Mouse (Mus musculus): ENCODE results near the gene Olfr1233. TPM values are rescaled to one million over a fixed set of nuclear protein-coding genes. Genes with fewer than 3 reads are reported as not detected.

The Olfr1233 gene
- not detected for total RNA-seq (2021)
- long read RNA-seq, experiment 1: 0 reads
- long read RNA-seq, experiment 2: 0 reads

DNA sequence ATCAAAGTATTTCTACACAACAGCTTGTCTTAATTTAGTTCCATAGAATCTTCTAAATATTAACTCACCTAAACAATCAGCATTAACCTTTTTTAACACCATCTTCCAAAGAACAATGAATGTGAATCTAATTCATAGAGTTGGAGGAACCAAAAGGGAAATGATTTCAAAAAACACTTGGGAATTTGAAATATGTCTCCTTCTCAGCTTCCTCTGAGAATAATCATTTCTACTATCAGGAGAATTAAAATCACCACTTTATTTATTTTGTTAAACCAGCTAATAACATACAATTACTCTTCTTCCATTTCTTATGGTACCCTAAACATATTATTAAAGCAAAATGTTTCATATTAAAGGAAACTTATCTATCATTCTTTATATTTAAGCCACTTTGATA is at the start of gene Olfr1233:
Olfr1233 (minus strand) TSS at position 101 of the 400 bp plus-strand sequence.
- no peak for DNase-seq

GRCm38 (mm10) chr2:89364765-89365164 is 22.6 kb upstream of the Olfr1233 start, which contains the start of gene Olfr1234:
TSS of gene Olfr1234 (minus strand) at chr2:89364865.
- no peak for DNase-seq

- DNase-seq: no peak
Measured at GRCm38 (mm10) chr2:89329575-89329974, 12.6 kb downstream of the Olfr1233 start, which contains the start of gene Olfr1232. TSS of gene Olfr1232 (minus strand) at chr2:89329675.

DNA sequence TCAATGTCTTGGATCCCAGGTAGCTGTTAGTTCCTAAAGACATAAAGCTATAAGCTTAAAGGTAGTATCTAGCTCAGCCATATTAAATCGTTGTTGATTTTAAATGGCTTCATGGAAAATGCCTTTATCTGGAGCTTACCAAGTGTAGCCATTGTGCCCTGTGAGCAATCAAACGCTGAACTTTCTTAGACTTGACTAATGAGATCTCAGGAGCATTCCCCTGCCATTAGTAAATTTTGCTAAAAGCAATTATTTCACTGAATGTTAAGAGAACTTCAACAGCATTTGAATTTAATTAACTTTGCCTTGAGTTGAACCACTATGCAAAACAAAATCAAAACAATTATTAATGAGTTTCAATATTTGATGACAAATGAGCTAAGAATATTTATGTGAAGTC is 35.2 kb downstream of the Olfr1233 start, which contains the start of gene Olfr1231:
Olfr1231 (minus strand) TSS at position 101 of the 400 bp plus-strand sequence.
- no peak for DNase-seq

- DNase-seq: no peak
Measured at GRCm38 (mm10) chr2:89297168-89297567, 45.0 kb downstream of the Olfr1233 start, which contains the start of gene Olfr1230. TSS of gene Olfr1230 (minus strand) at chr2:89297268.

DNA sequence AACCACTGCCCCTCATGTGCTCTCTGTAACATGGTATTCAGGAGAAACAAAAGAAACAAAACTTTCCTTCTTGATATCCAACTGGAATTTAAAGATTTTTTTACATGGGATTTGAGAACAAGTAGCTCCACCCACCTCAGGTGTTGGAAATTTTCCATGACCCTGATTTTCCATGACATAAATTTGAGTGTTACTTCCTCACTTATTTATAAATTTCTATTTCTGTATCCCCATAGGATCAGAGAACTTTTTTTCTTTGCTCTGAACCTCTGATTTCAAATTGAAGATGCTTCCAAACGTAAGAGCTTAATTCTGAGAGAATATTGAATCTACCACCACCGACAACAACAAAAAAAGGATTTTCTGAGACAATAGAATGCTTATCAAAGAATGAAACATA is 54.3 kb downstream of the Olfr1233 start, which contains the start of gene Olfr1229:
Olfr1229 (minus strand) TSS at position 101 of the 400 bp plus-strand sequence.
- DNase-seq: no peak

Other genes with a start within 250 kb of the Olfr1233 start
- gene Olfr1220, start 235.6 kb downstream of the Olfr1233 start, total RNA-seq (2021): not detected
- gene Olfr1221, start 225.1 kb downstream of the Olfr1233 start, total RNA-seq (2021): not detected
- gene Olfr1222, start 209.3 kb downstream of the Olfr1233 start, total RNA-seq (2021): not detected
- not detected for gene Olfr1223, start 190.8 kb downstream of the Olfr1233 start, total RNA-seq (2021)
- not detected for gene Olfr1224-ps1, start 178.3 kb downstream of the Olfr1233 start, total RNA-seq (2021)
- not detected for gene Olfr1225, start 167.7 kb downstream of the Olfr1233 start, total RNA-seq (2021)
- gene Olfr1226, start 142.3 kb downstream of the Olfr1233 start, total RNA-seq (2021): not detected
- not detected for gene Olfr1228, start 88.3 kb downstream of the Olfr1233 start, total RNA-seq (2021)
- not detected for gene Olfr1229, start 54.4 kb downstream of the Olfr1233 start, total RNA-seq (2021)
- not detected for gene Olfr1230, start 45.1 kb downstream of the Olfr1233 start, total RNA-seq (2021)
- gene Olfr1231, start 35.3 kb downstream of the Olfr1233 start, total RNA-seq (2021): not detected
- gene Olfr1232, start 12.7 kb downstream of the Olfr1233 start, total RNA-seq (2021): not detected
- gene Olfr1234, start 22.5 kb upstream of the Olfr1233 start, total RNA-seq (2021): not detected
- gene Olfr1238, start 67.3 kb upstream of the Olfr1233 start, total RNA-seq (2021): not detected
- not detected for gene Olfr1239, start 78.0 kb upstream of the Olfr1233 start, total RNA-seq (2021)
- gene Olfr1240, start 100.6 kb upstream of the Olfr1233 start, total RNA-seq (2021): not detected
- gene Olfr1241, start 144.7 kb upstream of the Olfr1233 start, total RNA-seq (2021): not detected
- gene Olfr1242, start 155.9 kb upstream of the Olfr1233 start, total RNA-seq (2021): not detected
- not detected for gene Olfr1243, start 189.1 kb upstream of the Olfr1233 start, total RNA-seq (2021)
- gene Olfr1245, start 236.0 kb upstream of the Olfr1233 start, total RNA-seq (2021): not detected